Mouse (Mus musculus): Measurements from ENCODE around the gene Fcgr1. TPM values are rescaled to one million over a fixed set of nuclear protein-coding genes. Genes with fewer than 3 reads are reported as not detected.
"Not testable (repeated sequence)": the region's sequence is repeated elsewhere in the genome, so short reads cannot be mapped to it uniquely, and the experiment has no call there.

Fcgr1 gene
- polyA plus RNA-seq, 1 experiment from 2014 or later: 4.4 TPM

DNA sequence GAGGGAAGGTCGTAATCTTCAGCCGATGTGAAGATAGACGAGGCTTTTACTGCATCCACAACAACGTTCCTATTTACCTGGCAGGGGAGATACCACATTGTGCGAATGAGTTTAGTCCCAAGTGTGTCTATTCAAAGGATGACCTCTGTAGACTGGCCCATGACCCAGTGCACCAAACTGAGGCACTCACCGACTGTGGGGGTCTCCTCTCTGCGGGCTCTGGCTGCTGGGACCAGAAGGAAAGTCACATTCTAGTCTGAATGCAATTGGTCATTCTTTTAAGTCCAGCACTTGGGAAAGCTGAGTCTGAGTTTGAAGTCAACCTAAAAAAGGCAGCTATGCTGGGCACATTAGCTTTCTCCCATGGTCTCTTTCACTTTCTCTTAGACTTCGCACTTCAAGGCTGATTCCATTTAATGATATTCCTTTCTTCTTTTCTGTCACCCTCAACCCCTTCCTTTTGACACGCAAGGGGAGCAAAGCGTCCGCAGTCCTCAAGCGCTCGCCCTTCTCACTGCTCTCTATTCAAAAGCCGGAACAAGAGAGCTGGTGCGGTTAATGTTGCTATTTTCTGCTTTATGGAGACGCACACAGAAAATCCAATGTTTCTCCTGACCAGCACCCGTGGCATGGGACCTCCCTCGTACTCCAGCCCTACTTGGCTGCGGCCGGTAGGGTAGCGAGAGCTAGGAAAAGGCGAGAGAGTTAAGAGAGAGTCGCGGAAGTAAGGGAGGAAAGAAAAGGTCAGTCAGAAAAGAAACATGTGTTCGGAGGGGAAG, 39.8 kb upstream of the Fcgr1 start:
- no peaks in the 10 kb centered on the region for H3K9me3 ChIP-seq
- peaks cover 76% of the 10 kb centered on the region for H3K27me3 ChIP-seq (replicated peaks)
- ATAC-seq (ENCODE audit: insufficient read depth, low FRiP score, low read depth): no peak
- no peak overlapping the region for H3K27ac ChIP-seq
- no peaks in the 10 kb centered on the region for H3K36me3 ChIP-seq
- peak overlapping the region; percentile 51 for H3K4me2 ChIP-seq
- H3K4me3 ChIP-seq (replicated peaks): peak overlapping the region; percentile 14
- H3K4me1 ChIP-seq: no peaks in the 10 kb centered on the region
- 2% methylated on average over 25 of the region's 25 CpGs for WGBS
- no peak overlapping the region for H3K9ac ChIP-seq

- WGBS: 4% methylated on average over 27 of the region's 27 CpGs
- H3K36me3 ChIP-seq: no peaks in the 10 kb centered on the region
- H3K4me1 ChIP-seq: no peaks in the 10 kb centered on the region
- no peaks in the 10 kb centered on the region for H3K9me3 ChIP-seq
- peak overlapping the region; percentile 51 for H3K4me2 ChIP-seq
- no peak overlapping the region for H3K9ac ChIP-seq
- no peak; the same call in 1 of the 2 replicates for ATAC-seq (ENCODE audit: insufficient read depth, low FRiP score, low read depth)
- H3K4me3 ChIP-seq (replicated peaks): 0 out of 2 replicates have a peak overlapping the region, but pooled peaks have one; percentile 14
- H3K27ac ChIP-seq: no peak overlapping the region
- H3K27me3 ChIP-seq (replicated peaks): peaks cover 70% of the 10 kb centered on the region
Measured at GRCm38 (mm10) chr3:96332631-96333395, 39.0 kb upstream of the Fcgr1 start.

DNA sequence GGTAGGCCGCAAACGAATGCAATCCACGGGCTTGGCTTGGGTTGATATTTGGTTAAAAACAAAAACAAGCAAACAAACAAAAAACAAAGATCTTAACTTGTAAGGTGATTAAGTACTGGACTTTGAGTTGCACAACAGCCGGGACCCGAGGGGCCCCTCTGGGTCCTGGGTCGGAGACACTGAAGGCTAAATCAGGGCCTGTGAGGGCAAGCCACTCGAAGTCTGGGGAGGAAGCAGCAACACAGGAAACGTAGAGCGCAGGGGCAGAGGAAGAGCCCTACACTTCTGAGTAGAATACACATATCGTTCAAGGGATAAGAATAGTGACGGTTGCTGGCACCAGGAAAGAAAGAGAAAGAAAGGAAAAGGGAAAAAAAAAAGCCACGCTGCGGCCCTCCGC, 38.2 kb upstream of the Fcgr1 start:
- no peak for ATAC-seq (ENCODE audit: insufficient read depth, low FRiP score, low read depth)
- no peak overlapping the region for H3K27ac ChIP-seq
- WGBS: 21% methylated on average over 14 of the region's 14 CpGs
- 0 out of 2 replicates have a peak overlapping the region, but pooled peaks have one; percentile 2 for H3K4me3 ChIP-seq (replicated peaks)
- peak overlapping the region; percentile 34 for H3K4me2 ChIP-seq
- H3K9ac ChIP-seq: no peak overlapping the region
- H3K4me1 ChIP-seq: 0 out of 2 replicates have a peak, but pooled peaks cover 2% of the 10 kb centered on the region
- H3K27me3 ChIP-seq (replicated peaks): peaks cover 66% of the 10 kb centered on the region
- no peaks in the 10 kb centered on the region for H3K36me3 ChIP-seq
- no peaks in the 10 kb centered on the region for H3K9me3 ChIP-seq

GRCm38 (mm10) chr3:96331438-96331837, 37.7 kb upstream of the Fcgr1 start:
- Histone ChIP-seq H3K27me3 (replicated peaks) (peaks cover 64% of the 10 kb centered on the region), H3K4me1 (0 out of 2 replicates have a peak, but pooled peaks cover 2% of the 10 kb centered on the region)
- WGBS: 48% methylated on average over 7 of the region's 7 CpGs

DNA sequence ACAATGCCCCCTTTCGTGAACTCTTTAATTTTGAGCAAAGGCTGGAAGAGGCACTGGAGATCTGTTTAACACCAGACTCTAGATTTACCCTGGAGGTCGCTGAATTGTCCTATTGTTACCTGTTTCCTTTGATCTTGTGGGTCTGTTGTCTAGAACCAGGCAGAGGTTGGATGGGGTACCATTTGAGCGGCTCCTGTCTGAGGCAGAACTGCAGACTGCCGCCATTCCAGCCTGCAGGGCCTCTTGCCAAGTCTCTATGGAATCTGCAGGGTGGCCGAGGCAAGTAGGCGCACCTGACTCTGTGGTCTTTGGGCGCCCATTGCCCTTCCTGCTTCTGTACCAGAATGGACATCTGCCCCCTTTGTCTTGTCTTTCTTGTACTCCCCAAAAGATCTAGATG, 36.8 kb upstream of the Fcgr1 start:
- Histone ChIP-seq H3K4me3 (replicated peaks) (no peak overlapping the region), H3K9me3 (no peaks in the 10 kb centered on the region), H3K9ac (no peak overlapping the region), H3K4me1 (0 out of 2 replicates have a peak, but pooled peaks cover 2% of the 10 kb centered on the region), H3K36me3 (no peaks in the 10 kb centered on the region), H3K27ac (no peak overlapping the region), H3K4me2 (no peak overlapping the region), H3K27me3 (replicated peaks) (peaks cover 65% of the 10 kb centered on the region)
- no peak for ATAC-seq (ENCODE audit: insufficient read depth, low FRiP score, low read depth)
- 64% methylated on average over 7 of the region's 7 CpGs for WGBS

More at GRCm38 (mm10) chr3:96331438-96331837, 37.7 kb upstream of the Fcgr1 start:
- H3K27ac ChIP-seq: no peak overlapping the region
- H3K4me3 ChIP-seq (replicated peaks): no peak overlapping the region
- H3K9ac ChIP-seq: no peak overlapping the region
- no peak overlapping the region for H3K4me2 ChIP-seq
- H3K36me3 ChIP-seq: no peaks in the 10 kb centered on the region
- no peaks in the 10 kb centered on the region for H3K9me3 ChIP-seq
- no peak for ATAC-seq (ENCODE audit: insufficient read depth, low FRiP score, low read depth)

- peaks cover 65% of the 10 kb centered on the region for H3K27me3 ChIP-seq (replicated peaks)
- 82% methylated on average over 4 of the region's 4 CpGs for WGBS
Measured at GRCm38 (mm10) chr3:96330181-96330580, 36.4 kb upstream of the Fcgr1 start.

DNA sequence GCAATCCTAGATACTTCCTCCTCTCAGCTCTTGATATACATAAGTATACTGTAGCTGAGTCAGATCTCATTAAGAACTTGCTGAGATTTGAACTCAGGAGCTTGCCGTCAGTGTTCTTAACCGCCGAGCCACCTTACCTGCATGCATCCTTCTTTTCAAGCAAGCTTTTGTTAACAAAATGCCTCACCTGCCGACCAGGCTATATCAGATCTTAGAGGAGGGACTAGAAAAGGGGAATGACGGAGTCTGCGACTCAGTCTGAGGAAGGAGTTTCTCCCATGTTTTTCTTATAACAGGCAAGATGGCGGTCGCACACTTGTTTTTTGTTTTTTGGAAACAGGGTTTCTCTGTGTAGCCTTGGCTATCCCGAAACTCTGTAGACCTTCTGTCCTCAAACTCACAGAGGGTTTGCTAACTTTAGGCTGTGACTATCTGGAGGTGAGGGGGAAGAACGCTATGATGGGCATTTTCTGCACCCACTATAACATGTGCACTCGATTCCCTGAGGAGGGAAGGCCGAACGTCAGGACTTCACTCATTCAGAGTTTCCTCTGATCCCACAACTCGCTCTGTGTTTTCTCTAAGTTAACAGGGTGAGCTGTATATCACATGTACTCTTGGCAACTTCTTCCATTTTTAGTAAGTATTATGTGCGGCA, 35.1 kb upstream of the Fcgr1 start:
- Histone ChIP-seq H3K27me3 (replicated peaks) (peaks cover 64% of the 10 kb centered on the region), H3K9ac (no peak overlapping the region), H3K9me3 (no peaks in the 10 kb centered on the region), H3K4me2 (peak overlapping the region; percentile 59; the same call in 1 of the 2 replicates), H3K4me3 (replicated peaks) (peak overlapping the region; percentile 40; the same call in 1 of the 2 replicates), H3K27ac (no peak overlapping the region), H3K36me3 (no peaks in the 10 kb centered on the region), H3K4me1 (0 out of 2 replicates have a peak, but pooled peaks cover 2% of the 10 kb centered on the region)
- WGBS: 17% methylated on average over 15 of the region's 15 CpGs
- ATAC-seq (ENCODE audit: insufficient read depth, low FRiP score, low read depth): no peak

More at GRCm38 (mm10) chr3:96330181-96330580, 36.4 kb upstream of the Fcgr1 start:
- H3K4me2 ChIP-seq: no peak overlapping the region
- no peak overlapping the region for H3K4me3 ChIP-seq (replicated peaks)
- no peak for ATAC-seq (ENCODE audit: insufficient read depth, low FRiP score, low read depth)
- H3K4me1 ChIP-seq: 0 out of 2 replicates have a peak, but pooled peaks cover 2% of the 10 kb centered on the region
- no peak overlapping the region for H3K27ac ChIP-seq
- no peaks in the 10 kb centered on the region for H3K36me3 ChIP-seq
- no peak overlapping the region for H3K9ac ChIP-seq
- H3K9me3 ChIP-seq: no peaks in the 10 kb centered on the region

DNA sequence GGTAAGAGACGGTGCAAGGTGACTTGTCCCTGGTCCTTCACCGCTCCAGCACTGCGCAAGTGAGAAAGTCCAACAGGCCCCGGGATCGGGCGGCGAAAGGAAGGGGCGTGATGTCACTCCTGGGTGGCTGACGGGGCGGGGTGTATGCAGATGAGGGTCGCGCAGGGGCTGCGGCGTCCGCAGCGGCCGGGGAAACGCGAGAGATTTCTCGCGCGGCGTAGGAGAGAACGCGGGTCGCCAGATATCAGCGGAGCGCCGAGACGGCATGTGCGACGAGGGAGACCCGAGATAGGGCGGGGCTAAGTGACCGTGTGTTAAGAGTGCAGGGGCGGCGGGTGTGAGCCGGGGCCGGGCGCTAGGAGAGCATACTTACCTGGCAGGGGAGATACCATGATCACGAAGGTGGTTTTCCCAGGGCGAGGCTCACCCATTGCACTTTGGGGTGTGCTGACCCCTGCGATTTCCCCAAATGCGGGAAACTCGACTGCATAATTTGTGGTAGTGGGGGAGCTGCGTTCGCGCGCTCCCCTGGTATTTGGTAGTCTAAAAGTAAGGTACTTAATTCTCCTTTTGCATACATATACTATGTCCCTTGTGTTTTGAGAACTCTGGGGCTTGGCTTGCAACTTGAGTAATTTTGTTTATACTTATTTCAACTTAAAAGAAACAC, 34.4 kb upstream of the Fcgr1 start:
- H3K9me3 ChIP-seq: not testable (repeated sequence)
- peaks cover 67% of the 10 kb centered on the region for H3K27me3 ChIP-seq (replicated peaks)
- ATAC-seq (ENCODE audit: insufficient read depth, low FRiP score, low read depth): peak; percentile 89

DNA sequence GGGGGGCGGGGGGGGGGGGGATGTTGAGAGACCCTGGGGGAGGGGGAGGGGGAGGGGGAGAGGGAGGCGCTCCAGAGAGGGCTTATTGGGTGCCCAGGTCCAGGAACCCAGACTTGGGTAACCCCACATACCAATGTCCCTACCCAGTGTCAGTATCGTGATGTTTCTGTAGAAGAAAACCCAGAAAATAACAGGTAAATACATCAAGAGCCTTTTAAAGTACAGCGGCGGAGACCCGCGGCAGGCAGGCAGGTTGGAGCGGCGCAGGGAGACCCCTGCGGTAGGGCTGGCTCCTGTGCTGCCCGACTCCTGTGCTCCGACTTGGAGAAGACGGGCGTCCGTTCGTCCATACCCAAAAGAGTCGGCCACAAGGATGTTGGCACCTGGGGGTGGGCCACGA, 33.9 kb upstream of the Fcgr1 start:
- Histone ChIP-seq H3K36me3 (no peaks in the 10 kb centered on the region), H3K27ac (no peak overlapping the region), H3K4me1 (0 out of 2 replicates have a peak, but pooled peaks cover 2% of the 10 kb centered on the region), H3K4me3 (replicated peaks) (peak overlapping the region; percentile 40), H3K4me2 (peak overlapping the region; percentile 59), H3K9me3 (no peaks in the 10 kb centered on the region), H3K27me3 (replicated peaks) (peaks cover 62% of the 10 kb centered on the region), H3K9ac (no peak overlapping the region)
- WGBS: under 1% methylated on average over 16 of the region's 18 CpGs
- no peak for ATAC-seq (ENCODE audit: insufficient read depth, low FRiP score, low read depth)

More for the DNA sequence above, 34.4 kb upstream of the Fcgr1 start:
- H3K27ac ChIP-seq, H3K36me3 ChIP-seq, H3K4me1 ChIP-seq, H3K9ac ChIP-seq: not testable (repeated sequence)
- H3K4me3 ChIP-seq (replicated peaks): peak overlapping the region; percentile 40
- WGBS: under 1% methylated on average over 48 of the region's 49 CpGs
- peak overlapping the region; percentile 59 for H3K4me2 ChIP-seq

- Histone ChIP-seq H3K36me3 (no peaks in the 10 kb centered on the region), H3K27ac (no peak overlapping the region), H3K9me3 (no peaks in the 10 kb centered on the region), H3K4me1 (0 out of 2 replicates have a peak, but pooled peaks cover 2% of the 10 kb centered on the region), H3K27me3 (replicated peaks) (peaks cover 62% of the 10 kb centered on the region), H3K4me3 (replicated peaks) (no peak overlapping the region), H3K9ac (no peak overlapping the region), H3K4me2 (peak overlapping the region; percentile 59)
- ATAC-seq (ENCODE audit: insufficient read depth, low FRiP score, low read depth): no peak
- WGBS: 4% methylated on average over 6 of the region's 6 CpGs
Measured at GRCm38 (mm10) chr3:96327131-96327530, 33.4 kb upstream of the Fcgr1 start.

DNA sequence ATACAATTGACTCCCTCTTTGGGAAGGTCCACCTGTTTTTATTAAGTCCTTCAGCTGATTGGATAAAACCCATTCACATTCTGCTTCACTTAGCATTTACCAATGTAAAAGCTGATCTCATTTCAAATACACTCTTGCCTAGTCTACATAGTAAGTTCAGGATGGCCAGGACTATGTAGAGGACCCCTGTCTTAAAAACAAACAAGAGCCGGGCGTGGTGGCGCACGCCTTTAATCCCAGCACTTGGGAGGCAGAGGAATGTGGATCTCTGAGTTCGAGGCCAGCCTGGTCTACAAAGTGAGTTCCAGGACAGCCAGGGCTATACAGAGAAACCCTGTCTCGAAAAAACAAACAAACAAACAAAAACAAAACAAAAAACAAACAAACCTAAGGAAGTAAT, 30.0 kb upstream of the Fcgr1 start:
- H3K9ac ChIP-seq; ATAC-seq (ENCODE audit: insufficient read depth, low FRiP score, low read depth): not testable (repeated sequence)
- peaks cover 39% of the 10 kb centered on the region for H3K27me3 ChIP-seq (replicated peaks)

More for the DNA sequence above, 30.0 kb upstream of the Fcgr1 start:
- H3K4me2 ChIP-seq; H3K4me1 ChIP-seq; H3K27ac ChIP-seq; H3K9me3 ChIP-seq; H3K36me3 ChIP-seq; H3K4me3 ChIP-seq (replicated peaks): not testable (repeated sequence)
- 54% methylated on average over 6 of the region's 6 CpGs for WGBS

All from stomach, embryonic 15.5 days (tissue).